Mouse (Mus musculus) R1 (cell line): ENCODE measurements around the gene Il1rapl2.

Experiments
- DNase-seq: peaks from one replicate; pipeline ENCODE4 v3.0.0-alpha.2; 2018; ENCODE audit warnings: low read depth, low spot score

The Il1rapl2 gene

DNA sequence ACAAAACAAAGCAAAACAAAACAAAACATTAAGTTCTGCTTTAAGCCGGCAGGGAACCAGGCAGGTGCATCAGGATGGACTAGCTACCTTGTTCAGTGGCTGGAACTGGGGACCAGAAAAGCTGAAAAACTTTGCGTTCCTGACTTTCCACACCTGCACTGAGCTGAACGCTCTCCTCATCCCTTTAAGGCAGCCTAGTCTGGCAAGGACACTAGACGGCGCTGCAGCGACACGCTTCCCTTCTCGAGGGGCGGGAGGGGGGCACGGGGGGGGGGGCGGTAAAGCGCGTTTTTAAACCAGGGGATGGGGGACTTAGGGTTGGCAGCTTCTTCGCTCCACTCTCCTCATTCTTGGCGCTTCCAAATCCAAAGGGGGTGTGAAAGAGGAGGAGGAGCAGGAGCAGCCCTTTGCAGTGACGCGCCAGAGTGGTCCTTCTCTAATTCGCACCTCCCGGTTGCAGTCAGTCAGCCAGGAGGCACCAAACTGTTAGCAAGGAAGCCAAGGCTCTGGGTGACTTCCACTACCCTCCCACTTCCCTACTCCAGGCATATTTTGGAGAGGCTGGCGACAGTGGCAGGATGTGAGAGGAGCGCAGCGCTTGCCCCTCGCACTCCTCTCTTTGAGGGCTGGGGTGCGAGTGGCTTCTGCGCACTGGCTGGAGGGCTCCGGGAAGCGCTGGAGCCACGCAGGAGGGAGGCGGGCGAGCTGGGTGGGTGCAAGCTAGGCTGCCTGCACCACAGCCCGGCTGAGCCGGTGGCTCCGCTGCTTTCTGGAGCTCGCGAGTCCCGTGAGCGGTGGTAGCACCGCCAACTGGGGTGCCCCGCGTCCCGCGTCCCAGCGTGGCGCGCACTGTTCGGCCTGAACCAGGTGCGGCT, at the start of gene Il1rapl2:
Gene Il1rapl2, plus strand, starts transcription at position 288 of the 875 bp plus-strand sequence.
- DNase-seq: peak; percentile 40

DNA sequence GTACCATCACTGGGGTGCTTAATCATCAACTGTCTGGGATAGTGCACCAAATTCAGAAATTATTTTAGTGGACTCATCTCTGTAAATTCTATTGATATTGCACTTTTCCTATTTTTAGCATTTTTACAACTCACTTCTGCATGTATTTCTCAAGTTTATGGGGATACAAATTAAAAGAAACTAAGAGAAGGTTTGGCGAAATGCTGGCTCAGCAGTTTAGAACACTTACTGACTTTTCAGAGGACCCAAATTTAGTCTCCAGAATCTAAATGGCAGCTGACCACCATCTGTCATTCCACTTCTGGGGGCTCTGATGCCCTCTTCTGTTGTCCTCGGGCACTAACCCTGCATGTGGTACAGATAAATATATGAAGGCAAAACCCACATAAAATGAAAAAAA, 22.1 kb upstream of the Il1rapl2 start:
- DNase-seq: no peak

DNA sequence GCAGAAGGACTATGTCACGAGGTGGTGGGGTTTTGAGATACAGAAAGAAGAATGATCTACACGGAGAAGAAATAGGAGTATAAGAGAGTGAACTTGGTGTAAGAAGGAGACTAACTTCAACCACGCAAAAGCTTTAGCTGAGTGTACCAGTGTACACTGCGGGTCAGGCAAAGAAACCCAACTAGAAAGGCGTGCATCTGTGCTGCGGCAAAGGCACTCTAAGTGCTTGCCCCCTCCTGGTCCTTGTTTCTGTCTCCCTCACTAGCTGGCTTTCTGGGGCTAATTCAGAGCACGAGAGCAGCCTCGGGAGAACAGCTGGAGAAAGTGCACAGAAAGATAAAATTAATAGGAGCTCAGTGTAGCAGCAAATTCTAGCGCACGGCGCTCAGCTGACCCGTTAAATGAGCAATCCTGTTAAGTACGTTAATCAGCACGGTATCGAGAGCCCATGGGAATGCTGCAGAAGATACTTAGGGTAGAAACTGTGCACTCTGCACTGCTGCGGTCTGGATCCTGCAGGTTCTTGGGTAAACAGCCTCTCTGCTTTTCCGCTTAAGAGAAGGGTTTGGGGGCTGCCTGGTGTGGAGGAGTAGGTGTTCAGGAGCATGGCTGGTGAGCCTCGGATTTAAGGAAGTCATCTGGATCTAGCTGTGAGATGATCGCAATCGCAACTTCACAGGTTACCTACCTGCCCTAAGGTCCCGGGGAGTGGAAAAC, 778 bp upstream of the Il1rapl2 start:
- DNase-seq: peak; percentile 2

DNA sequence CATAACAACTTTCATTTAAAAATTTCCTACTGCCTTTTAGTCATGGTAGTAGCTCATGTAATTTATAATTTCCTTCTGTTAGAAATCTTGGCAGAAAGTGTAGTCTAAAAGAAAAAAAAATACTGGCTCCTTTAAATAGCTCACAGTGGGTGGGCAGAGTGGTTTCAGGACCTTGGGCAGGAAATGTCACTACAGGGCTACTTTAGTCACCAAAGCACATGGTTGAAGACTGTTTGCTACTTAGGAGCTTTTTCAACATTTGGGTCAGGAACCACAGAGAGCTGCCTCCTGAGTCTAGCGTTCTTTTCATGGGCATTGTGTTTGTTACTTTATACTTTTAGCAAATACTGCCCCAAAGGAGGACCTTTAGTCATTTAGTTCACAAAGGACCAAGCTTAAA, 12.2 kb downstream of the Il1rapl2 start:
- no peak for DNase-seq

DNA sequence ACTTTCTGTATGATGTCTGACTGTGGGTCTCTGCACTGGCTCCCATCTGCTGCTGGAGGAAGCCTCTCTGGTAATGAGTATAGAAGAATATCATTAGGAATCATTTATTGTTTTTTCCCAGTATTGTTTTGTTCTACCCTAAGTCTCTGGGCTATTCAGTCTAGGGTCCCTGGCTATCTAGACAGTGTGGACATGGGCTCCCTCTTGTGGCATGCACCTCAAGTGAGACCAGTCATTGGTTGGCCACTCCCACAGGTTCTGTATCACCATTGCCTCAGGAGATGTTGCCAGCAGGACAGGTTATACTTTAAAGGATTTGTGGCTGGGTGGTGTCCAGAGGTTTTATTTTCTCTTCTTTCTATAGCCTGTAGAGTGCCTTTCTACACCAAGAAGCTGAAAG, 50.3 kb downstream of the Il1rapl2 start:
- DNase-seq: peak; percentile 13

DNA sequence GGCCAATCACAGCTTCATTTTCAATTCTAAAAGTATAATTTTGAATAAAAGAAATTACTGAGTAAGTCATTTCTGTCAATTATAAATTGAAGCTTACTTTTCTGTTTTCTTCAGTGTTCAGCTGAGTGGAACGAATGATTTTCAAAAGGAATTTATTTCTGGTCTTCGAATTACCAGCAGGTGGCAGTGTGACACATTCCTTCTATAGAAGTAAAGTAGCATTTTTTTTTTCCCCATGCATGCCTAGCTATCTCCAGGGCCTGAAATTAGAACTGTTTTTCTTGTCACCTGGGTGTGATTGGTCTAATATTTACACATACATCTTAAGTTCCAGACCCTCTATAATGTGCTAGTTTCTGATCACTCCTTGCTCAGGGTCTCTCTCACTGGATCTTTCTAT, 96.6 kb downstream of the Il1rapl2 start:
- peak; percentile 3 for DNase-seq

DNA sequence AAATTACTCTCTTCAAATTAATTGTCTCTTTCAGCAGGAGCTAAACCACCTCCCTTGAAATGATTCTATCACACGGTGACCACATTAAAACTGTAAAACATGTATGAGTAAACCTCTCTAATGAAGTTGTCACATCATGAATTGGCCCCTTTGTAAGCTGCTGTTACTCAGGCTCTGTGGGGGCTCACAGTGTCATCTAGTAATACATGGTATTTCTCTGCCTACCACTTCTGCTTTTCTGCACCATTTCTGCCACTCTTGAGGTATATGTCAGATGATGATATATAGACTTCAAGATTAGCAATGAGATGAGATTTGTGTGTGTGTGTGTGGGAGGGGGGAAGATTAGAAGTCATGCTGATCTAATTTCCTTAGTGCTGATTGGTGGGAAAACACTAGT, 117.6 kb downstream of the Il1rapl2 start:
- no peak for DNase-seq

DNA sequence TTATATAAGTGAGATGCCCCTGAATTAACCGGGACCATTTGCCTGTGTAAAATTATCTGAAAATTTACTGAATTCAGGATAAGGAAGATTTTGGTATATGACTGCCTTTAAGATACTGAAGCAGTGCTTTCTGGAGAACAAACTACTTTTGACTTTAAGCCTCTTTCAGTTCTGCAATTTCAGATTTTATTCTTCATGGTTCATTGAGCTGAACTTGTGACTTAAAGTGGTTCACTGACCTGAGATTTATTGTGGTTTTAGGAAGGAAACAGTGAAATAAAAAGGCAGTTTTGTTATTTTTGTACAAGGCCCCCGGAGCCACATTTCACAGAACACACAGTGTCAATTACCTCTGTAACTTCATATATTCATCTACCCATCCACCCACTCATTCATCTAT, 129.6 kb downstream of the Il1rapl2 start:
- DNase-seq: no peak

DNA sequence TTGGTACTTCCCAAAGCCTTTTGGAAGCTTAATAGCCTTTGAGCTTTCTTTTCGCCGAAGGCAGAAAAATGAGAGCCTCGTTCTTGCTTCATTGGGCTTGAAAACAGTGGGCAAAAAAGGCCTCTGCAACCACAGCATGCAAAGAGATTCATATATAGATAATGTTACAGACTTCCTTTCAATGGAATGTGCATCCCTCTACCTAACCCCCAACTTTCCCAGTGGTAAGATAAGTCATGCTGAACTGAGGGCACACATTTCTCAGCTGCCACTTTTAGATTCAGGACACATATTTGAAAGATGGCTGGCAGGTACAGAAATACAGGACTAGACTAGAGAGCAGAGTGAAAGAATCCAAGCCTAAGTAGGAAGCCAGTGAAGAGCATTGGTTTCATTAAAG, 185.1 kb downstream of the Il1rapl2 start:
- DNase-seq: no peak

DNA sequence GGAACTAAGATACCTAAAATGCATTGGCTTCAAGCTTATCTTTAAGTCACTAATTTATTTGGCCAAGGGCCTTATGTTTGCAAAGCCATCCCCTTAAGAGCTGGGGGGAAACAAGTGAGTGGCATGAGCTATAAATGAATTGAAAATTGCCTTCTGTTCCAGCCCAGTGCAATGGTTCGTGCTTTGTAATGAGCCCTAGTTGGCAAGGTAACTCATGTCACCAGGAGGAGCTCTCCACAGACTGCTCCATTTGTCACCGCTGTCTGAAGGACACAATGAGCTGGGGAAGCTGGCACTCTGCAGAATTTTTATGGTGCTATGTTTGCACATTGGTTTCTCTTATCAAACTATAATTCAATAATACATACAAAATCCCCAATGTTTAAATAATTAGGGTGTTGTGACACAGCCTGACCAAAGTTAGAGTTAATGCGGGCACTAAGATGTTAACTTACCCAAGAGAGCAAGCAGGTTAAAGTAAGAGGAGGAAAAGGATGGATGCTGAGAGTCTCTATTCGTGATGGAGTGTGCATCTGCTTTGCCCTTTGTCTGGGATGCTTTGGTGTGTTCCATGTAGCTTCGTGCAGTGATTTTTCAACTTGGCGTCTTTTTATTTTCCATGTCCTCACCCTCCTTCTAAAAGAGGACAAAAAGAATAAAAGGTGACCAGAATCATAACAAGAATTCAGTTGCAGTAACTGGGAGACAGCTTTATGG, 235.2 kb downstream of the Il1rapl2 start:
- DNase-seq: no peak

DNA sequence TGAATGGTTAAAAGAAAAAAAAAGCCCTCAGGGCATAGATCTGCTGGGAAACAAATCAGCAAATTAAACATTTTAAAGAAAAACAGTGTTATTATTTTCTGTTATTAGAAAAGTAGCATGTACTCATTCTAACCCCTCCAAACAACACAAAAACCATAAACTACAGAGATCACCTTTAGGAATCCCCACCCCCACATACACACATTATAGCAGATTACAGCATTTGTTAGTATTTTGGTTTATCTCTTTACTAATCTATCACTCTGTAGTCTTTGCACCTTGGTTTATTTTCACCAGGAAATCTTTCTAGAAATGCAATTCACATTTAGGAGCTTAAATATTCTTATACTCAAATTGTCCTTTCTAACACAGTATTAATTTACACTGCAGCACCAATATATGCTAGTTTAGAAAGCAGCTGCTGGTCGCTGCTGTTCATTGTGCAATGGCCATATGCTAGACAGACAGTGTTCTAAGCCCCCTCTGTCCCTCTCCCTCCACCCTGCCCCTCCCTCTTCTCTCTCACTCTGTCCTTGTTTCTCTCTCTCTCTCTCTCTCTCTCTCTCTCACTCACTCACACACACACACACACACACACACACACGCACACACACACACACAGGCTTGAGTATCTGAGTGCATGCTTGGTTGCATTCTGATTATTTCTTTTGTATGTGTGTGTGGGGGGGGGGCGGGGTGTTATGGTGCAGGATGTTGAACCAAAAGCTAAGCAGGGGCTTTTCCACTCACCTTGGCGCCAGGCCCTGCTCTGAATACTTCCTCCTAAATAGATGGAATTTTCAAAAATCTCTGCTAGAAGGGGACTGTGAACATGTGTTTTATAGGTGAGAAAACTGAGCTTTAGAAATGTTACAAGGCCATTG, 236.1 kb downstream of the Il1rapl2 start:
- DNase-seq: no peak

DNA sequence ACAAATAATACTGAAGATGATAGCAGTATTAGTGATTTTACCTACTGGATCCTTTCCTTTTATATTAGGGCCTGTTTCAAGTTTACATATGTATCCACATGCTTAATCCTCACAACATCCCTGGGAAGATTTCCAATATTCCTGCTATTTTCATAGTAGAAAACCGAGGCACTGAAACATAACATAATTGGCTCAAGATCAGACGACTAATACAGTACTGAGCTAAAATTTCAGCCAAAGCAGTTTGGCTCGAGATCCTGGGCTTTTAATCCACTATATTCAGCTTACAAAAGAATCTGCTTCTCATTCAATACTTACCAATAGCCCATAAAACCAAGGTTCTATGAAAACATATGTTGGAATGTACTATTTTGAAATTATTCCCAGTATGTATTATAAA, 239.1 kb downstream of the Il1rapl2 start:
- no peak for DNase-seq

DNA sequence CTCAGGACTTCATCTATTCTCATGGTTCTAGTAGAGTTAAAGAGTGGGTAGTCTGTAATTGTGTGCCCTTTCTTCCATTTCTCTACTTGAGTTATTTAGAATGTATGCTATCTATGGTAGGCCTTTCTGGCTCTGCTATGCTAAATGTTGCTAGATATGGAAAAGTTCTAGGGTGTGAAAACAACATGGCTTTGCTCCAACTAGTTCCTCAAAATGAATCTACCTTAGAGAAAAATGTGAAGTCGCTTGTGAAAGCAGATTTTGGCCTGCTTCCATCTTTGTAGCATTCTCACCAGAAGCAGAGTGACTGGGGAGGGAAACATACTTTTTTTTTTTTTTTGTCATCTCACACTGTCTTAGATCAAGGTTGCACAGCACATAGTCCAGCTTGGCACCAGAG, 241.7 kb downstream of the Il1rapl2 start:
- DNase-seq: no peak

DNA sequence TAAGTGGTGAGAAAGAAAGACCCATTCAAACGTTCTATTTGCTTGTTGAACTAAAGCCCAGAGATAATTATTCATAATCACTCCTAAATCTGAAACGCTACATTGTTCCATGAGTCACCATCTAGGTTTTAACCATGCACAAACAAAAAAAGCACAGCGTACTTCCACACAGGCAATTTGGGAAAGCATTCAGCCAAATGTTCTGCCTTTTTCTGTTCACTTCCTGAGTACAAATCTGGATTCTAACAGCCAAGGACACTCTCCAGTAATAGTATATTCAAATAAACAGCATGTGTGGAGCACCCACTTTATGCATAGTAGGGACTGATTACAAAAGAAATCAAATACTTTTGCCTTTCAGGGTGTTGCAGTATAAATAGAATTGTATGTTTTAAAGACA, 278.5 kb downstream of the Il1rapl2 start:
- DNase-seq: no peak

DNA sequence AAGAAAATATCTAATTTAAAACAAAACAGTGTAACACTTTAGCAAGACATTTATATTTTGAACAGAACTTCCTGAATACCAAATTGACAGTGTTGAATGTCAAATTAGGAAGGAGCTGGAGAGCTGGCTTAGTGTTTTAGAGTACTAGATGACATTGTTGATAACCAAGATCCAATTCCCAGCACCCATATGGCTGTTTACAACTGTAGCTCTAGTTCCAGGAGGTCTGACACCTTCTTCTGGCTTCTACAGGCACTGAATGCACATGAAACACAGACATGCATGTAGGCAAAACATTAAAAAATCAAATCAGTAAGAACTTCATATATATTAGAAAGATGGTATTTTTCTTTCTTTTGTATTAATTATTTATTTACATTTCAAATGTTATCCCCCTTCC, 353.1 kb downstream of the Il1rapl2 start:
- DNase-seq: no peak

DNA sequence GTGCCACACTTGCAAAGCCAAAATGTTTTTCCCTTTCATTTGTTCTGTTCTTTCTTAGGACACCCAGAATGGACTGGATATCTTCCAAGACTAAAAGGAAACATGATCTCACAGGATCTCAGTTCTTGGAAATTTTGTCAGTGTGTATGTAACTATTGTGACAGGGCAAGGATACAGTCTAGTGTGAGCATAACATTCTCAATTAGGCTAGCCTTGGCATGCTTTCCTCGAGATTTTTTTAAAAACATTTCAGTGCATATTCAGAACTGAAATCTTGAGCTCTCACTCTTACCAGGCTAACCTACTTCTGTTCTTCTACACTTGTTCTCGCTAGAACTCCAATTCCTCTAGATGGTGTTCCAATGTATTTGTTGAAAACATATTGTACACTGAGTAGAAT, 356.4 kb downstream of the Il1rapl2 start:
- no peak for DNase-seq

DNA sequence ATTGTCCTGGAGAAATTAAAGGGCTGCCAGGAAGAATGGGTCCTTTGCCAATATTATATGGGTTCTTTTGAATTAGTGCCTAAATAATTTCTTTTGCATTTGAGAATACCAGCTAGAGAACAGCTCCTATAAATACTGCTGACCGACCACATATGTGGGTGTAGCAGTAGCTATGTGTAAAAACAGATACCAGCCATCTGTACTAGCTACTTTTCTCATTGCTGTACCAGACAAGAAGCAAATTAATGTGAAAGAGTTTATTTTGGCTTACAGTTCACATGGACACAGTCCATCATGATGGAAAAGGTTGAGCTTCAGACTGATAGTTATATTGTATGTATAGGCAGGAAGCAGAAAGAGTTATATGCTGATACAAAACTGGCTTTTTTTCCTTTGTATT, 377.3 kb downstream of the Il1rapl2 start:
- DNase-seq: no peak

DNA sequence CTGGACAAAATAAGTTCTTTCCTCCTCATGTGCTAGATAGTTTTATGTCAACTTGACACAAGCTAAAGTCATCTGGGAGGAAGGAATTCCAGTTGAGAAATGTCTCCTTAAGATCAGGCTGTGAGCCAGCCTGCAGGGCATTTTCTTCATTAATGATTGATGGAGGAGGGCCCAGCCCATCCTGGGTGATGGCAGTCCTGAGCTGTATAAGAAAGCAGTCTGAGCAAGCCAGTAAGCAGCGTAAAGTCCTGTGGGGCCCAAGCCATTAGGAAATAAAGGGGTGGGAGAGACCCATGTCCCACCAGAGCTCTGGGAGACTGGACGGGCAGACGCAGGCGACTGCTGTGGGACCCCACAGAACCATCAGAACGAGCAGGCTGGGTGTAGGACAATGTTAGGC, 400.9 kb downstream of the Il1rapl2 start:
- DNase-seq: no peak

DNA sequence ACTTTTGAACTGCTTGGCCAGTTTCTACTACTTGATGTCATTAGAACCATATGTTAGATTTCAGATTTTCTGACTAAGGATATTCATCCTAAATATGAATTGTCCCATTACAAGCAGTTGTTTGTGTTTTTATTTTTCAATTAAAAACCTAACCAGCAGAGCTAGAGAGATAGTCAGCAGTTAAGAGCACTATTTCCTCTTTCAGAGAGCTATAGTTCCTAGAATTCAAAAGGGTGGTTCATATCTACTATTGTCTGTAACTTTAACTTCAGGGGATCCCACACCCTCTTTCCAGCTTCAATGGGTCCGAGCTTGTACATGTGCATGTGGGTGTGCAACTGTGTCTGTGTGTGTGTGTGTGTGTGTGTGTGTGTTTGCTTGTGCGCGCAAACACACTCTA, 472.7 kb downstream of the Il1rapl2 start:
- DNase-seq: no peak

DNA sequence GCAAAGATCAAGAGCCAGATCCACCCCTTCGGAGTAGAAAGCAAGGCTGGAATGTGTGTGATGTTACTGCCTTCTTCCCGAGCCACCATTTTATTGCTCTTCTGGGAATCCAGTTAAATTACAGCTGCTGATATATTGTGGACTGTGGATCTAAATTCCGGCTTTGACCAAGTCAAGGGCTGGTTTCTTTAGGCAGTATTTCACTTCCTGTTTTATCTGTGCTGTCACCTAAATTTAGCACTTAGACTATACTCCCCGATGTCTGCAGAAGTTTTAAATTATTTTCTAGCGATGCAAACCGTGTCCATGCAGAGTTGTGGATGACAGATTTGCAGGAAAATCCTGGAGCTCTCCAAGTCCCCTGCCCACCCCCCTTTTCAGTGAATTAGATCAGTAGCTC, 533.5 kb downstream of the Il1rapl2 start:
- no peak for DNase-seq

DNA sequence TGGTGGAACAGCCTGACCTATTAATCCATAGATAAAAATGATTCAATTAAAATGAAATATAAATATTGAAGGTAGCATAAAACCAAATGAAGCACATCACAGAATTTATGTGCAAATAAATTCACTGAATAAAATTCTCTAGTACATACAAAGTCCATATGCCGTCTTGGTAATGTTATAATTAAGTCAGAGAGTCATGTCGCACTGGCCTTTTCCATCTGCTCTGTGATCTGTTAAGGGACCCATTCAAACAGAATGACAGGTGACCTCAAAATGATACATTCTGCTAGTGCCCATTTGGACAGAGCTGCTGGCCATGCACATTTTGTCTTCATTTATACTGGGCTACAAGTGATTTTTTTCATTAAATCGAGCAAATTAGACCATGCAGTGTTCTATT, 534.3 kb downstream of the Il1rapl2 start:
- DNase-seq: no peak
